Mouse (Mus musculus) neural tube, embryonic 11.5 days (tissue): ENCODE measurements around the gene Pgr15l. TPM values are rescaled to one million over a fixed set of nuclear protein-coding genes. Genes with fewer than 3 reads are reported as not detected.
A peak's percentile ranks its signal among the peaks of the same experiment; 100 is the strongest.

Experiments
- ATAC-seq: fragments of 200-750 bp; cut with Nextera tagmentation; 2 replicates; pipeline ENCODE4 v1.8.0; 2017; ENCODE audit warnings: moderate number of reproducible peaks, mild to moderate bottlenecking, moderate TSS enrichment, moderate library complexity; ENCODE audit not compliant: insufficient read depth, low FRiP score, low TSS enrichment
- DNase-seq: peaks from one replicate; pipeline ENCODE4 v3.0.0-alpha.2; 2015; ENCODE audit warnings: low spot score
- H3K27ac ChIP-seq: fragments of 300-500 bp; sonication (generic); 2 replicates; pipeline ENCODE4 v1.5.1; 2014; ENCODE audit warnings: low read depth, mild to moderate bottlenecking, low read length
- H3K27me3 ChIP-seq: fragments of 300-500 bp; sonication (generic); 2 replicates; pipeline ENCODE4 v1.6.1; 2014; ENCODE audit warnings: mild to moderate bottlenecking, low read length, mixed read lengths; ENCODE audit not compliant: control insufficient read depth, insufficient read depth
- H3K36me3 ChIP-seq: fragments of 300-500 bp; sonication (generic); 2 replicates; pipeline ENCODE4 v1.6.1; 2014; ENCODE audit warnings: mild to moderate bottlenecking, low read length, moderate library complexity, mixed read lengths; ENCODE audit not compliant: control insufficient read depth, insufficient read depth
- H3K4me1 ChIP-seq: fragments of 300-500 bp; sonication (generic); 2 replicates; pipeline ENCODE4 v1.6.1; 2014; ENCODE audit warnings: low read length, mixed read lengths; ENCODE audit not compliant: control insufficient read depth, insufficient read depth
- H3K4me2 ChIP-seq: fragments of 300-500 bp; sonication (generic); 2 replicates; pipeline ENCODE4 v1.6.1; 2014; ENCODE audit warnings: low read depth, mild to moderate bottlenecking, moderate library complexity
- H3K4me3 ChIP-seq: fragments of 300-500 bp; sonication (generic); 2 replicates; pipeline ENCODE4 v1.5.1; 2014; ENCODE audit warnings: low read depth, low read length
- H3K9ac ChIP-seq: fragments of 300-500 bp; sonication (generic); 2 replicates; pipeline ENCODE4 v1.6.1; 2014; ENCODE audit warnings: mild to moderate bottlenecking, low read length
- H3K9me3 ChIP-seq: fragments of 300-500 bp; sonication (generic); 2 replicates; pipeline ENCODE4 v1.6.1; 2016; ENCODE audit warnings: low read length; ENCODE audit not compliant: control insufficient read depth
- WGBS: fragments of 180-500 bp; shearing (Covaris S2); extraction: QIAGEN DNeasy Blood & Tissue Kit; methylation state at CpG from one replicate; pipeline ENCODE4 v1.1.7; 2014; 5-methylcytosine and 5-hydroxymethylcytosine counted together
- polyA plus RNA-seq: library from polyadenylated mRNA; unstranded; fragments of >200 nt; fragmentation: Nextera tagmentation; extraction: Ambion mirVana; gene quantifications from 2 replicates; pipeline ENCODE4 v1.2.1, GENCODE M21; 2014

Gene Pgr15l
- polyA plus RNA-seq = not detected in 2 replicates

DNA sequence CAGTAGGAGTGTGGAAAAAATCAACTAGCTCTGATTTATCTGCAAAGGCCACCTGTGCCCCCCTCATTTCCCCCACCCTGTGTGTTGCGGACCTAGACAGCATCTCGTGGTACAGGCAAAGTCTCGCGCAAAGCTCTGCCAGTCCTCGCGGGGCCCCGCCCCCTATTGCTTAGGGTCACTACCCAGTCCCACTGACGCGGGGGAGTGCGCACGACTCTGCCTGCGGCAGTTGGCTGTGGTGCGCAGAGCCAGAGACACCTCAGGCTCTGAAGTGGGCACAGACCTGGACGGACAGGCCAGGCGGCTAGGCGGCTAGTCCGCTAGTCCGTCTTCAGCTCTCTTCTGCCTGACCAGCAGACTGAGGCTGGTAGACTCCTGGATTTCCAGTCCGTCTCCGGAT lies at the start of gene Pgr15l:
Gene Pgr15l, plus strand, starts transcription at position 228 of the 400 bp plus-strand sequence.
- no peak within 1 kb of the TSS for H3K4me3 ChIP-seq
- H3K27me3 ChIP-seq = peaks cover 6% of the 10 kb centered on the region; the same call in 1 of the 2 replicates
- no peaks in the 10 kb centered on the region for H3K9me3 ChIP-seq
- 12% methylated on average over 19 of the region's 20 CpGs for WGBS
- H3K27ac ChIP-seq = no peak within 1 kb of the TSS
- ATAC-seq = no peak
- H3K36me3 ChIP-seq = no peaks in the 10 kb centered on the region
- peak within 1 kb of the TSS; percentile 19; the same call in 1 of the 2 replicates for H3K4me2 ChIP-seq
- DNase-seq = peak; percentile 19
- no peaks in the 10 kb centered on the region for H3K4me1 ChIP-seq
- no peak within 1 kb of the TSS for H3K9ac ChIP-seq

- H3K4me2 ChIP-seq = no peak overlapping the region
- H3K27ac ChIP-seq = no peak overlapping the region
- no peak for ATAC-seq
- no peaks in the 10 kb centered on the region for H3K9me3 ChIP-seq
- no peaks in the 10 kb centered on the region for H3K27me3 ChIP-seq
- H3K9ac ChIP-seq = no peak overlapping the region
- H3K4me1 ChIP-seq = no peaks in the 10 kb centered on the region
- no peak overlapping the region for H3K4me3 ChIP-seq
- no peaks in the 10 kb centered on the region for H3K36me3 ChIP-seq
- no peak for DNase-seq
Observed at GRCm38 (mm10) chrX:97027540-97027939, 44.9 kb upstream of the Pgr15l start.

DNA sequence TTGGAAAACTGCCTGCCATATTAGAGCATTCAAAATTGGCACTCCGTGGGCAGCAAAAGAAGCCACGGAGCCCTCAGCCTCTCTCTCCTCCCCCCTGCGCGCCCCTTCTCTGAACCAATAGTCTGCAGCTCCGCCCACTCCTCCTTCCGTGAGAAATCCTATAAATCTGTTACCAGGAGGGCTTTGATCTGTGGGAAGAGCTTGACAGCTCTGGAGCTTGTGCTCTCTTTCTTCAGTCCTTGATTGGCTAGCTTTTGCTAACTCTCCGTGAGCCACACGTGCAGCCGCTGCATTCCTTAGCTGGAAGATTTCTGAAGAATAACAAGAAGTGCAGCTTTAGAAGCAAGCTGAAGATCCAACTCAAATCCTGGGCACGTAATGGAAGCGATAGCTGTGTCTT lies 2.6 kb upstream of the Pgr15l start:
- no peak overlapping the region for H3K4me3 ChIP-seq
- DNase-seq = peak; percentile 58
- 17% methylated on average over 11 of the region's 11 CpGs for WGBS
- H3K27ac ChIP-seq = no peak overlapping the region
- H3K4me1 ChIP-seq = no peaks in the 10 kb centered on the region
- H3K27me3 ChIP-seq = peaks cover 6% of the 10 kb centered on the region; the same call in 1 of the 2 replicates
- no peaks in the 10 kb centered on the region for H3K36me3 ChIP-seq
- H3K9ac ChIP-seq = no peak overlapping the region
- no peak overlapping the region for H3K4me2 ChIP-seq
- H3K9me3 ChIP-seq = no peaks in the 10 kb centered on the region
- peak; percentile 93 for ATAC-seq
